Mouse (Mus musculus) neutrophil, adult 83 days (primary cell): ENCODE measurements around the gene Kctd18. TPM values are rescaled to one million over a fixed set of nuclear protein-coding genes. Genes with fewer than 3 reads are reported as not detected.

Source experiments
- total RNA-seq, 2 experiments: library from RNA; stranded (reverse); gene quantifications; one replicate each; pipeline ENCODE4 v1.2.4; 2023

The Kctd18 gene
- total RNA-seq: 10 to 100 TPM; 13.1 to 13.4 TPM

DNA sequence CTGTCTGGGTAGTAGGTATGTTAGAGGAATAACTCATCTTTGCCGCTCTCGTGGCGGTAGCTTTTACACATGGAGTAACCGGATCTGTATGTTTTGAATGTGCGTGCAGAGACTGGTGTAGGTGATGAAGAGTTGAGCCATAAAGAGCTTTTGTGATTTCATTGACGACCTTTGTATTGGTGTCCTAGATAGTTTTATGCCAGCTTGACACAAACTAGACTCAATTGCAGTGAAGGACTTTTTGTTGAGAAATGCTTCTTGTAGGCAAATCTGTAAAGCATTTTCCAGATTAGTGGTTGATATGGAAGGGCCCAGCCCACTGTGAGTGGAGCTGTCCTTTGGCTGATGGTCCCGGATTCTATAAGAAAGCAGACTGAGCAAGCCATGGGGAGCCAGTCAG, at the start of gene Kctd18:
TSS of gene Kctd18 (minus strand) at position 101 of the 400 bp plus-strand sequence.

DNA sequence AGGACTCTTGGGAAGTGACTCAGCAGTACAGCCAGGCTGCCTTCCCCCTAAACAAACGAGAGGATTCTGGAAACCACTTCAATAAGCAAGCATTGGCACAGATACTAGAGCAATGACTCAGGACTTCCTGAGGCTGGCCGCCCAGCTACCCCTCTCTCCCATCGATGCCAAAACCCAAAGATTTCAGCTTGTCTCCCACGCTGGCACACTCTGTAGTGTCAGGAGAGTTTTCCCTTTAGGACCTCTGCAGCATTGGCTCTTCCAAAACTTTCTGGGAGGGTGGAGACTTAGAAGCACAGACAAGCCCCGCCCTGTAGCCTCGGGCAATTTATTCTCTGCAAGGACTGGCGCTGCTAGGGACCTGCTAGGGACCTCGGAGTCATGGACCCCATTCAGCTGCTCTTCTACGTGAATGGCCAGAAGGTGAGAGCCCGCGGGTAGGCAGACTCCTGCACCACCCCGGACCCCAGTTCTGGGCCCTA, 10.9 kb upstream of the Kctd18 start, which contains the start of gene Aox1:
TSS of gene Aox1 (plus strand) at position 296 of the 482 bp plus-strand sequence.

DNA sequence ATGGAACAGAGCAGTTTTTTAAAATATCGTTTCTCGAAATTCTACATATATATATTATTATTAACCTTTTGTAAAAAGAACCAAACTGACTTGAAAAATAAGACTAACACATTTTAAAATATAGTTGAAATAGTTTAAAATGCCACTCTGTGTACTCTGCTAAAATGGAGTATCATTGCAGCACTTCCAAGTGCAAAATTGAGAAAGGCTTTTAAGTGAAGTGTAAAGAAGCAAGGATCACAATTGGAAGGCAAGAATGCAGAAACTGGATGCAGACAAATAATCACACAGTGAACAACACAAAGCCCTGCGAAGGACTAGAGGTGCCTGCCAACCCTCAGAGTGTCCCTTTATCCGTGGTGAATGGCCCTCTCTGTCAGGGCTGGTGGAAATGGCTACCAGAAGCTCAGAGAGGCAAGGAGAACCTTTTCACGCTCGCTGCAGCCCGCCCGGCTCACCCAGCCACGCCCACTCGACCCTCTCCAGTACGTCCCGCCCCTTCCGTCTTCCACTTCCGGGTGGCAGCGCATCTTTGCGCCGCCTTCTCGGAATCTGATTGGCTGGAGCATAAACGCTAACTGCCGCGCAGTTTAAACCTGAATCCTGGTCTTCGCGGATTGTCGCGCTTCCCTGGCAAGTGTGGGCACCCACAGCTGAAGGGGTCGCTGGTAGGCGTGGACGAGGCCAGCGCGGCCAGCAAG, 23.2 kb downstream of the Kctd18 start, which contains the start of gene Sgo2a:
TSS of gene Sgo2a (plus strand) at position 540 of the 701 bp plus-strand sequence.

Other genes with a start within 250 kb of the Kctd18 start
- gene Spats2l, start 244.8 kb downstream of the Kctd18 start, total RNA-seq: not detected
- 10 to 100 TPM; 18.6 to 20.9 TPM for gene Sgo2a, start 23.0 kb downstream of the Kctd18 start, total RNA-seq
- gene Aox1, start 11.0 kb upstream of the Kctd18 start, total RNA-seq: under 1 TPM; 0.13 to 0.44 TPM
- under 1 TPM; 0.26 to 0.88 TPM for gene Aox3, start 94.2 kb upstream of the Kctd18 start, total RNA-seq
- under 1 TPM; 0.24 to 0.42 TPM for gene Aox4, start 191.4 kb upstream of the Kctd18 start, total RNA-seq